Mouse (Mus musculus) R1 (cell line): ENCODE data around the gene Lsm4.

ENCODE experiments used
- DNase-seq: peaks from one replicate; pipeline ENCODE4 v3.0.0-alpha.2; 2018; ENCODE audit warnings: low read depth, low spot score

Lsm4 gene

DNA sequence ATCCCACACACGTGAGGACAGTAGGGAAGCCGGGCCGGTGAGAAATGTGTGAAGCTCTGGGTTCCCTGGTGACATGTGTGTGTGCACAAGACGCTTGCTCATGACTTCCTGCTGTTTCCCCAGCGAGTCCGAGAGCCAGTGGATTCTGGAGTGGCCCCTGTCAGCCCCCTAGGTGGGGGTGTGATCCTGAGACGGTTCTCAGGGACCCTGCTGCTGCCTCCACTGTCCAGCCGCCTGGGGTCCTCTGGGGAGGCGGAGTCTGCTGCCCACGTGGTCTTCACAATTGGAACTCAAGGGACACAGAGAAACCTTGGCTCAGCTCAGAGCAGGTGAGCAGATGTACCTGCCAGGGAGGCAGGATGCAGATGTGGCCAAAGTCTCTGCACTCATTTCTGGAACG, 53.7 kb downstream of the Lsm4 start:
- no peak for DNase-seq
